Mouse (Mus musculus): ENCODE results near the gene Slc26a11.

Slc26a11 gene

GRCm38 (mm10) chr11:119355443-119356385 is at the start of gene Slc26a11, which contains the start of gene Sgsh:
TSS of gene Slc26a11 (plus strand) at chr11:119355557.
TSS of gene Sgsh (minus strand) at chr11:119355536.
- DNase-seq (ENCODE audit: low spot score in 2 of 2), result peak; percentile 72 to 78

GRCm38 (mm10) chr11:119306762-119307657 is 48.3 kb upstream of the Slc26a11 start:
- DNase-seq (ENCODE audit: low spot score in 2 of 2), result no peak

- no peak for DNase-seq (ENCODE audit: low spot score in 2 of 2)
Observed at GRCm38 (mm10) chr11:119307658-119307867, 47.8 kb upstream of the Slc26a11 start, which contains the start of gene Card14. TSS of gene Card14 (plus strand) at chr11:119307768.

- no peak for DNase-seq (ENCODE audit: low spot score in 2 of 2)
Observed at GRCm38 (mm10) chr11:119307916-119308315, 47.4 kb upstream of the Slc26a11 start.

- DNase-seq (ENCODE audit: low spot score in 2 of 2), result no peak
Observed at GRCm38 (mm10) chr11:119310621-119311020, 44.7 kb upstream of the Slc26a11 start.

GRCm38 (mm10) chr11:119314252-119314936 is 41.0 kb upstream of the Slc26a11 start:
- no peak for DNase-seq (ENCODE audit: low spot score in 2 of 2)

GRCm38 (mm10) chr11:119316720-119317119 is 38.6 kb upstream of the Slc26a11 start:
- no peak for DNase-seq (ENCODE audit: low spot score in 2 of 2)

GRCm38 (mm10) chr11:119322521-119322920 is 32.8 kb upstream of the Slc26a11 start:
- DNase-seq (ENCODE audit: low spot score in 2 of 2), result no peak

- DNase-seq (ENCODE audit: low spot score in 2 of 2), result no peak
Observed at GRCm38 (mm10) chr11:119325068-119325467, 30.3 kb upstream of the Slc26a11 start.

GRCm38 (mm10) chr11:119330592-119330991 is 24.8 kb upstream of the Slc26a11 start:
- peak; percentile 32 to 43 for DNase-seq (ENCODE audit: low spot score in 2 of 2)

- no peak for DNase-seq (ENCODE audit: low spot score in 2 of 2)
Observed at GRCm38 (mm10) chr11:119331970-119332369, 23.4 kb upstream of the Slc26a11 start.

- no peak for DNase-seq (ENCODE audit: low spot score in 2 of 2)
Observed at GRCm38 (mm10) chr11:119338271-119339059, 16.9 kb upstream of the Slc26a11 start.

- no peak for DNase-seq (ENCODE audit: low spot score in 2 of 2)
Observed at GRCm38 (mm10) chr11:119339179-119339578, 16.2 kb upstream of the Slc26a11 start.

GRCm38 (mm10) chr11:119339637-119340036 is 15.7 kb upstream of the Slc26a11 start:
- DNase-seq (ENCODE audit: low spot score in 2 of 2), result peak; percentile 78 to 86

GRCm38 (mm10) chr11:119344178-119344577 is 11.2 kb upstream of the Slc26a11 start:
- no peak for DNase-seq (ENCODE audit: low spot score in 2 of 2)

GRCm38 (mm10) chr11:119344865-119345264 is 10.5 kb upstream of the Slc26a11 start:
- DNase-seq (ENCODE audit: low spot score in 2 of 2), result no peak

GRCm38 (mm10) chr11:119347125-119347524 is 8.2 kb upstream of the Slc26a11 start:
- no peak for DNase-seq (ENCODE audit: low spot score in 2 of 2)

GRCm38 (mm10) chr11:119352113-119352512 is 3.2 kb upstream of the Slc26a11 start:
- DNase-seq (ENCODE audit: low spot score in 2 of 2), result no peak

GRCm38 (mm10) chr11:119353946-119354345 is 1.4 kb upstream of the Slc26a11 start:
- no peak for DNase-seq (ENCODE audit: low spot score in 2 of 2)

- DNase-seq (ENCODE audit: low spot score in 2 of 2), result no peak
Observed at GRCm38 (mm10) chr11:119354798-119355442, 437 bp upstream of the Slc26a11 start.

GRCm38 (mm10) chr11:119359089-119359488 is 3.7 kb downstream of the Slc26a11 start:
- no peak for DNase-seq (ENCODE audit: low spot score in 2 of 2)
